Mouse (Mus musculus): ENCODE data around the gene Ccdc180. TPM values are rescaled to one million over a fixed set of nuclear protein-coding genes. Genes with fewer than 3 reads are reported as not detected.

The Ccdc180 gene
- total RNA-seq, 2 experiments from 2014 or later: 0.96 TPM; not detected in 1

- no peak for ATAC-seq (replicated peaks; ENCODE audit: low FRiP score, low TSS enrichment, poor library complexity, severe bottlenecking)
These were observed 8.3 kb downstream of the Ccdc180 start for GRCm38 (mm10) chr4:45898413-45898812.

- no peak for ATAC-seq (replicated peaks; ENCODE audit: low FRiP score, low TSS enrichment, poor library complexity, severe bottlenecking)
These were observed 19.2 kb downstream of the Ccdc180 start for GRCm38 (mm10) chr4:45909256-45909655.

GRCm38 (mm10) chr4:45909924-45910323 is 19.8 kb downstream of the Ccdc180 start:
- ATAC-seq (replicated peaks; ENCODE audit: low FRiP score, low TSS enrichment, poor library complexity, severe bottlenecking): no peak

- ATAC-seq (replicated peaks; ENCODE audit: low FRiP score, low TSS enrichment, poor library complexity, severe bottlenecking): no peak
These were observed 21.2 kb downstream of the Ccdc180 start for GRCm38 (mm10) chr4:45911256-45911655.

- ATAC-seq (replicated peaks; ENCODE audit: low FRiP score, low TSS enrichment, poor library complexity, severe bottlenecking): no peak
These were observed 21.8 kb downstream of the Ccdc180 start for GRCm38 (mm10) chr4:45911876-45912275.

GRCm38 (mm10) chr4:45917091-45917490 is 27.0 kb downstream of the Ccdc180 start:
- ATAC-seq (replicated peaks; ENCODE audit: low FRiP score, low TSS enrichment, poor library complexity, severe bottlenecking): no peak

GRCm38 (mm10) chr4:45921663-45922435 is 31.7 kb downstream of the Ccdc180 start:
- no peak for ATAC-seq (replicated peaks; ENCODE audit: low FRiP score, low TSS enrichment, poor library complexity, severe bottlenecking)

GRCm38 (mm10) chr4:45924011-45924410 is 33.9 kb downstream of the Ccdc180 start:
- ATAC-seq (replicated peaks; ENCODE audit: low FRiP score, low TSS enrichment, poor library complexity, severe bottlenecking): no peak

- no peak for ATAC-seq (replicated peaks; ENCODE audit: low FRiP score, low TSS enrichment, poor library complexity, severe bottlenecking)
These were observed 38.5 kb downstream of the Ccdc180 start for GRCm38 (mm10) chr4:45928561-45928960.

- ATAC-seq (replicated peaks; ENCODE audit: low FRiP score, low TSS enrichment, poor library complexity, severe bottlenecking): peak; percentile 84
These were observed 51.5 kb downstream of the Ccdc180 start for GRCm38 (mm10) chr4:45941628-45942044.

- no peak for ATAC-seq (replicated peaks; ENCODE audit: low FRiP score, low TSS enrichment, poor library complexity, severe bottlenecking)
These were observed 57.6 kb downstream of the Ccdc180 start for GRCm38 (mm10) chr4:45947729-45948128.

GRCm38 (mm10) chr4:45949109-45949848 is 59.2 kb downstream of the Ccdc180 start:
- ATAC-seq (replicated peaks; ENCODE audit: low FRiP score, low TSS enrichment, poor library complexity, severe bottlenecking): no peak

- ATAC-seq (replicated peaks; ENCODE audit: low FRiP score, low TSS enrichment, poor library complexity, severe bottlenecking): no peak
These were observed 61.7 kb downstream of the Ccdc180 start for GRCm38 (mm10) chr4:45951830-45952229.

GRCm38 (mm10) chr4:45953025-45953919 is 63.2 kb downstream of the Ccdc180 start:
- ATAC-seq (replicated peaks; ENCODE audit: low FRiP score, low TSS enrichment, poor library complexity, severe bottlenecking): peak; percentile 35; the same call in 1 of the 2 replicates

GRCm38 (mm10) chr4:45955235-45955634 is 65.1 kb downstream of the Ccdc180 start:
- no peak for ATAC-seq (replicated peaks; ENCODE audit: low FRiP score, low TSS enrichment, poor library complexity, severe bottlenecking)

GRCm38 (mm10) chr4:45956131-45956530 is 66.0 kb downstream of the Ccdc180 start:
- no peak for ATAC-seq (replicated peaks; ENCODE audit: low FRiP score, low TSS enrichment, poor library complexity, severe bottlenecking)

- ATAC-seq (replicated peaks; ENCODE audit: low FRiP score, low TSS enrichment, poor library complexity, severe bottlenecking): no peak
These were observed 66.6 kb downstream of the Ccdc180 start for GRCm38 (mm10) chr4:45956706-45957105.

GRCm38 (mm10) chr4:45964771-45965439 is 74.8 kb downstream of the Ccdc180 start, which contains the start of gene Tdrd7:
TSS of gene Tdrd7 (plus strand) at chr4:45965334.
- ATAC-seq (replicated peaks; ENCODE audit: low FRiP score, low TSS enrichment, poor library complexity, severe bottlenecking): no peak
